Mouse (Mus musculus): ENCODE results near the gene Nfkb1. TPM values are rescaled to one million over a fixed set of nuclear protein-coding genes. Genes with fewer than 3 reads are reported as not detected.

Gene Nfkb1
- total RNA-seq, 2 experiments from 2014 or later, result 20.5 to 25.2 TPM

DNA sequence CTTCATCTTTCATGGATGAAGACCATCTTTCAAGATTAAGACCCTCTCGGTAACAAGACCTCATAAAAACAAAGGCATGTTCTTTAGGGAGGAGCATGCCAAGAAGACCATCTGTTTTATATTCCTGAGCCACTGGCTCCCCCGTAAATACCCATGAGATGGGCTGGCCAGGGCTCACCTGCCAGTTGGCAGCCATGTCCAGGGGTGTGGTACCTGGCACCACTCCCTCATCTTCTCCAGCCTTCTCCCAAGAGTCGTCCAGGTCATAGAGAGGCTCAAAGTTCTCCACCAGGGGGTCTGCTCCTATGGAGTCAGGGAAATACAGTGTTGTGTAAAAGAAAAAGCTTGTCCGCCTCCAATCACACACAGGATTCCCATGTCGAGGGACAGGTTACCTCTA lies 100.0 kb downstream of the Nfkb1 start:
- DNase-seq (ENCODE audit: low spot score in 2 of 2), result no peak

DNA sequence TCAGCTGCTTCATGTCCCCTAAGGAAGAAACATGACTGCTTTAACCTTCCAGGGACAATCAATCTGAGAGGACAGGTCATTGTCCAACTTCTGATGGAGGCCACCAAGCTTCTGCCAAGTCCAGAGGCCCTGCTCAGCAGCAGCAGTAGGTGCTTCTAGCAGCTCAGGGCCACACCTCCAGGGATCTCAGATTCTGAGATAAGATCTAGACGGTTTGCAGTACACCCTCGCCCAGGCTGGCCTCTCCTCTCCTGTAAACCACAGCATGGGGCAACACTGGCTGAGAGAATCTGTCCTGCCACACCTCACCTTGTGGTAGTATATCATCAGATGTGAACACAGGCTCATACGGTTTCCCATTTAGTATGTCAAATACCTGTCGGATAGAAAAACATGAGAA lies 100.9 kb downstream of the Nfkb1 start:
- no peak for DNase-seq (ENCODE audit: low spot score in 2 of 2)

DNA sequence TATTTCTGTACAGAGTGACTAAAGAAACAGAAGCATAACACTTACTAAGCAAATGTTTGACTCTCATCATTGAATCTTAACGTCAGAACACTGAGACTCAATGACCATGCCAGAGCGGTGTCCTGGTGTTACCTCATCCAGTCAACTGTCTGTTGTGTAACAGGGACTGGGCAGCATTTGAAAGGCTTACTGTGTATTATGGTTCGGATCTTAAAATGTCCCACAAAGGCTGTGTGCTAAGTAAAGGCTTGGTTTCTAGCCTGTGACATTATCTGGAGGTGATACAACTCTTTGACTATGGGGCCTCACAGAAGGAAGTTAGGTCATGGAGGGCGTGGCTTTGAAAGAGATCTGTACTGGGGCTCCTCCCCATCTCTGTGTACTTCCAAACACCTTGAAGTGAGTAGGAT lies 104.9 kb downstream of the Nfkb1 start:
- DNase-seq (ENCODE audit: low spot score in 2 of 2), result no peak

DNA sequence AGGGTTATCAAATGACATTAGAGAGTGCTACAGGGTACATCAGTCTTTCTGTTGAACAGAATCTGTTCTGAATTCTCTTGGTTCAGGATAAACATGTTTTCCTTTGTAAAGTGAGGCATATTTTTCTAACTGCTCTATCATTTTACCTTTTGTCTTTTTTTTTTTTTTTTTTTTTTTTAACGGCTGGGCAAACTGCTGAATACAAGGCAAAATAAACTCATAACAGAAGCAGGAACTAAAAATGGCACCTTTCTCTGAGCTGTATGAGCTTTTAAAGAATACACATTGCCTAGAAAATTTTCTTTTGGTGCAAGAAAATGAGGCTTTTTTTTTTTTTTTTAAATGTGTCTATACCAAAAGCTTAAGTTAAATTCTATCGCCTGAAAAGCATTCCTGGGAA lies 105.3 kb downstream of the Nfkb1 start:
- DNase-seq (ENCODE audit: low spot score in 2 of 2), result no peak

DNA sequence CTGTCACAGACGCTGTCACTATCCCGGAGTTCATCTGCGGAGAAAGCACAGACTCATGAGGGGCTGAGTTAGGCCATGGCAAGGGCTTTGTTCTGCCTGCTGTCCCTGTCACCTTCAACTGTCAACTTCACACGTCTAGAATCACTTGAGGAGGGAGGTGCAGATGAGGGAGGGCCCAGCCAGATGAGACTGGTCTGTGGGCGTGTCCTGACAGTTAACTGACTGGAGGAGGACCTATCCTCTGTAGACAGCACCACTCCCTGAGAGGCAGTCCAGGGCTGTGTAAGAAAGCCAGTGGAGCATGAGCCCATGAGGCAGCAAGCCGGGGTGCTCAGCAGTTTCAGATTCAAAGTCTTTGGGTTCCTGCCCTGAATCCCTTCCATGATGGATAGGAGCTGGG lies 105.9 kb downstream of the Nfkb1 start:
- DNase-seq (ENCODE audit: low spot score in 2 of 2), result no peak

DNA sequence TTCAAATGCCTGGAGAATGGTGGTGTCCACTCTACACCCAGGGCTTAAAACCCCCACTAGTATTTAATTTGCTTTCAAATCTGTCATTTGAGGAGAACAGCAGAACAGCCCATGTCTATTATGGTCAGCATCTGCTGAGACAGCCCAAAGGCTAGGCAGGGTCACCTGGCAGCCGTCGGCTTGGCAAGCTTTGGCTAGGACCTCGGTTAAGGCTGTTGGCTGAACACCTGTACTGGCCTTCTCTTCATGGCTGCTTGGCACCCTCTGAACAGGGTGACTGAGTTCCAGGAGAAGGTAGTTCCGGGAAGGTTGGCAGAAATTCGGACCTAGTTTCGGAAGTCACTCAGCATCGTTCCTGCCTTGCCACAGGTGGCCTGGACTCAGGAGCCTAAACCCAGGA lies 109.1 kb downstream of the Nfkb1 start:
- no peak for DNase-seq (ENCODE audit: low spot score in 2 of 2)

DNA sequence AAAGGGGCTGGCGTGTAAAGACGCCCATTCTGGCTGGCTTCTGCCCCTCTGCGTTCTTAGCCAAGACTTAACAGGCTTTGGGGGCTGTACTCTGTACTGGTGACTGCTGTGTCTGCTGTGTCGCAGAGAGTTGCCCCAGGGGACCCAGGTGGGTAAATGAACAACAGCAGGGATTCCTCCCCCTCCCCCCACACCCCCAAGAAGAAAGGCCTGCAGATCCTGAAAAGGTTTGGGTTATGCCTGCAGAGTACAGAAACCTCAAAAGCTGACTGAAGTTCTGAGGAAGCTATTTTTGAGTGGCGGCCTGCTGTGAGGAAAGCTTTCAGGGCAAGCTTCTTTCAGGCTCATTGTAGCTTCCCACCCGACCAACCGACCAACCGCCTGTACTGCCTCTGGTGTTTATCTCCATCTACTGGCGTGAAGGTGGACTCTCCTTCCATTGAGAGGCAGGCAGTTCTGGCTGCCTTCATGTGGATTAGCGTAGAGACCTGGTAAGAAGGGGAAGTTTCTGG lies 109.7 kb downstream of the Nfkb1 start:
- DNase-seq (ENCODE audit: low spot score in 2 of 2), result peak; percentile 30 to 47

DNA sequence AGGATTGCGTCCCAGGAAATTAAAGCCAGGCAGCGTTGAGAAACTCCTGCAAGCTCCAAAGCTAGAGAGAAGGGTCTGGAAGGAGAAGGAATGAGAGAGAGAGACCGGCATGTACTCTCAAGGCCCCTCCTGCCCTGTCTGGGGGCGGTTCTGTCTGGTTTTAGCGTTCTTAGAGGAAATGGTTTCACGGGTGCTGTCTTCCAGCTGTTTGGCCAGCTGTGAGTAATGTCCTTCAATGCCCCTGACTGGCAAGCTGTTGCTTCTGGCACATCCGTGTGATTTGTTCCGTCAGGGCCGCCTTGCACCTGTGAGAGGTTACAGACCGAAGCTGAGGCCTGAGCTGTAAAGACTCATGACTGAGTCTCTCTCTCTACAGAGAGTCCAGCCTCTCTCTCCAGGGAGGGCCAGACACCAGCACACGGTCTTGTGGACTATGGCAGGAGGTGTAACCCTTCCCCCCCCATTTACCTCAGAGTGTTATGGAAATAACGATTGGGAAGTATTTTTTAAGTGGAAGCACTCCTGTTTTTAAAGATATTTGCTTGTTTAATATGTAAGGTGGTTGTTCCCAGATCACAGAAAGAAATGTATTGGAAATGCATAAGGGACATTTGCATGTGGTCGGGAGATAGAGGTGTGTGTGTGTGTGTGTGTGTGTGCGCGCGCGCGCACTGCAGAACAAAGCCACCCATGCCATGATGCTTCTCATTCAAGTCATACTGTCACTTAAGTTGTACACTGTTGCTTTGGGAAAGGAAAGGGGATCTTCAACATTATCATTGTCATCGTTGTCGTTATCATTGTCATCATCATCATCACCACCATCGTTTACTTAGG lies 110.7 kb downstream of the Nfkb1 start:
- no peak for DNase-seq (ENCODE audit: low spot score in 2 of 2)

DNA sequence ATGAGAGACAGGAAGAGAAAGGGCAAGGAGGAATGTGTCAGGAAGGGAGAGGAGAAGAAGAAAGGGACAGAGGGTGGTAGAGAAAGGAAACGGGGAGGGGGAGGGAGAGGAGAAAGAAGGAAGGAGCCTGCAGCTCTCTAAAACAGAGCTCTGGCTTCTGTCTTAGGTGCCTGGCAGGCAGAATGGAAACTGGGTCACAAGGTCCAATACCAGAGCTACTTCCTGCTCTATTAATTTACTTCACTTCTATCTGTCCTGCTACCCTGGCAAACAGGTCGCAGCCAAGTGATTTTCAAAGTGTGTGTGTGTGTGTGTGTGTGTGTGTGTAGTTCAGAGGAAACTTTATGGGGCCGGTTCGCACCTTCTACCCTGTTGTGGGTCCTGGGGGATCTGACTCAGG lies 112.2 kb downstream of the Nfkb1 start:
- no peak for DNase-seq (ENCODE audit: low spot score in 2 of 2)

DNA sequence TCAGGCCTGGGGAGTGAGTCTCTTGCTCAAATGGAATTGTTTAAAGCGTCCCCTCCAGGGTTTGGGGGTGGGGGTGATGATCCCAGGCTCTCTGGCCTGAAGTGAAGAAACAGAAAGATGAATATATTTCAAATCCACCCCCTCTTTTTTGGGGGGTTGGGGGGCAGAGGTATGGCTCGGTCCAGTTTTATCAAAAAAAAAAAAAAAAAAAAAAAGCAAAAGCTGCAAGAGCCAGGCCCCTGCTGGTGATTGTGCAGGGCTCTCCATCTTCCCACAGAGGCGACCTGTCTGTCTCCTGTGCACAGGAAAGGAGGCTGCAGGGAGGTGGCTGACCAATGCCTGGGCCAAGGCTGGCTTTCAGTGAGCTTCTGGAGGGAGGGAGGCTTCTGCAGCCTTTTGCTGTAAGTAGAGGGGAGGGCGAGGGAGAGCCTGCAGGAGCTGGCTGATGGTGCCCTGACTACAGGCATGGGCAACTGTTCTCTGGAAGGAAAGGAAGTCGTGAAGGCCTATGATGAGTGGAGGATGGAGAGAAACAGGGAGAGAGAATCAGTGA lies 112.7 kb downstream of the Nfkb1 start:
- DNase-seq (ENCODE audit: low spot score in 2 of 2), result no peak

DNA sequence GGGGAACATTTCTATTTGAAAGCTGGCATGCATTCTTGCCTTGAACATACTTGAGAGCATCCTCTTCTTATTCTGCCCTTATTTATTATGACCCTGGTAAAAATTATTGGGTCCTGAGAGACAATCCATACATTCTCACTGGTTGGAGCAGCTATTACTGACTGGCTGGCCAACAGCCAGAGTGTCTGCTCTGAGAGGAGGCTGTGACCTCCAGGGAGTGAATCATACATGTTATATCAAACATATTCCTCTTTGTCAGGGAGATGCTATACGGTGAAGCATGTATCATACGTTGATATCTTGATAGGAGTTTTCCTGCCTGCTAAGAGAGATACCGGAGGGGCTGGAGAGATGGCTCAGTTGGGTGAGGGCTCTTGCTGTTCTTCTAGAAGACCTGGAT lies 116.2 kb downstream of the Nfkb1 start:
- DNase-seq (ENCODE audit: low spot score in 2 of 2), result no peak

DNA sequence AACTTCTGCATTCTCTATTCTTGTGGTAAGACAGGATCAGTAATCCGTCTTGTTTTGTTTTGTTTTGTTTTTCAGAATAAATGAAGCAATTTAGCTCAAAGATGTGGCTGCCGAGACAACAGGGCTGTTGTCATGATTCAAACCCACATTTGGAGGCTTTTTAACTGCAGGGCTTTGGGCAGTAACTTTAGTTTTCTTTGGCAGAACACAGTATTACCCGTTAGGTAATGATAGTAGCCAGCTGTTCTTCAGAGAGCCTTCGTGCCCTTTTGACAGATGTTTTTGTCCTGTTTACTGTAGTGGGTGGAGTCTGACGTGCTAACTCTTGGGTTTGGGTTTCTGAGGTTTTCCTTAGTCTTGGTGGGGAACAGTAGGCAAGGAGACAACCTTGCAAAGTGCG lies 118.3 kb downstream of the Nfkb1 start:
- DNase-seq (ENCODE audit: low spot score in 2 of 2), result no peak

DNA sequence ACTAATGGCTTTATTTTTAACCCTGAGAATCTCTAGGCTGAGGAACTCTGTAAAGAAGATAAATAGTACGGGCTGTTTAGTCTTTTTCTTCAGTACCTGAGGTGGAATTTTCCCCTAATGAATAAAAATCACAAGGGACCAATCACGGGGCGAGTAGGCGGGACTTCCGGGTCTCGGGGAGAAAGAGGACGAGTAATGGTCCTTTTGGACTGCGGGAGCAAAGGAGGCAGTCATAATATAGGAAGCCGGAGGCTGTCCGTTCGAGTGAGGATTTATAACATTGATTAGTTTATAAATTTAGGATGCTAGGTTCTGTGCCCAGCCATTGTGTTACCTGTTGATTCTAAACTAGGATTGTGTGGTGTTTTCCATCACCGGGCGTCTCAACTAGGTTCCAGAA lies 119.8 kb downstream of the Nfkb1 start:
- no peak for DNase-seq (ENCODE audit: low spot score in 2 of 2)

DNA sequence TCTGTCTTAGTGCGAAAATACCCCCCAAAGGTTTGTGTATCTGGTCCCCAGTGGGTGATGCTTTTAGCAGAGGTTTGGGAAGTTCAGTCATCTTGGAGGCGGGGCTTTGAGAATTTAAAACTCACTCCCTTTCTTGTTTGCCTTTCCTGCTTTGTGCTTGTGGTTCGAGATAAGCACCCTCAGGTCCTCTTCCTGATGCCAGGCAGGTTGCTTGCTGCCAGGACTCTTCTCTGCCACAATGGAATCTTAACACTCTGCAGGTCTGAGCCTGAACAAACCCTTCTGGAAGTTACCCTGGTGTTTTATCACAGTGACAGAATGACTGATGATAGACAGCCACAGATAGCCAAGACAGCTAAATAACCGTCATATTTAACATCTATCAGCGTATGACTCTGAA lies 122.7 kb downstream of the Nfkb1 start:
- DNase-seq (ENCODE audit: low spot score in 2 of 2), result no peak

DNA sequence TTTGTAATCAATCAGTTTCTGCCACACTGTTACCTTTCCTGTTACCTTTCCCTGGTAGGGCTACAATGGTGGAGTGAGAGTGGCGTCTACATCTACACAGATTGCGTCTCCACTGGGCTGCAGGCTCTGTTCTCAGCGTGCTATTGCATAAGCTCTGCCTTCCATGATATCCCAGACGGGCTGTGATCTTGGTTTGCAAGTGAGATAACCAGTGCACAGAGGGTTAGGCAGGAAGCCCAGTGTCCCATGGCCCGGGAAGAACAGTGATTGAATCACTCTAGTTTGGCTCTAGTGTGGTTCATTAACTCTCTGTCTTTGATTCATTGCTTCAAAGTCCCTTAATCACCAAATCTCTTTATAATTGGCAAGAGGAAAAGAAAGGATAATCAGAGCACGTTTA lies 123.5 kb downstream of the Nfkb1 start:
- DNase-seq (ENCODE audit: low spot score in 2 of 2), result no peak

DNA sequence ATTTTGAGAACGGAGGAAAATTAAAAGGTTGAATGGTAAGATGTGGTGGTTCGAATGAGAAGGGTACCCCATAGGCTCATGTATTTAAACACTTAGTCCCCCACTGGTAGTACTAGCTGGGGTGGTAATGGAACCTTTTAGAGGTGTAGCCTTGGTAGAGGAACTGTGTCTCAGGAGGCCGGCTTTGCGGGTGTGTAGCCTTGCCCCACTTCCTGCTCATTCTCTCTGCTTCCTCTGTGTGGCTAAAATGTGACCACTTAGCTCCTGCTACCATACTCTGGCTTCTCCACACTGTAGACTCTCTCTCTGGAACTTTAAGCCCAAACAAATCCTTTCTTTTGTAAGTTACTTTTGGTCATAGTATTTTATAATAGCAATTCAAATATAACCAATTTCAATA lies 126.0 kb downstream of the Nfkb1 start:
- DNase-seq (ENCODE audit: low spot score in 2 of 2), result no peak

DNA sequence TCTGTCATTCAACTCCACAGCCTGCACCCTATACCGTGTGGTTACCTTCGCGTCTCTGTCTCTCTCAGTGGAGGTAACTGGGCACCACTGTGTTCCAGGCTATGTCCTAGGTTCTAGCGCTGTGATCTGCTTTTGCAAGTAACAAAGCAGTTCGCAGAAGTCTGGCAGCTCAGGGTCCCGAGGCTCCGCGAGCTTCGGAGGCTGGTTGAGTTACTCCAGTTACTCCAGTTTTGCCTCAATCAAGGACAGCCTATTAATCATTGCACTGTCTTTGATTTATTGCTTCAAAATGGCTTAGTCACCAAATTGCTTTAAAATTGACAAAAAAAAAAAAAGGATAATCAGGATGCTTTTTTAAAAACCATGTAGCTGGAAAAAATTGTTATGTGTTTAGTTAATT lies 126.6 kb downstream of the Nfkb1 start:
- DNase-seq (ENCODE audit: low spot score in 2 of 2), result no peak

DNA sequence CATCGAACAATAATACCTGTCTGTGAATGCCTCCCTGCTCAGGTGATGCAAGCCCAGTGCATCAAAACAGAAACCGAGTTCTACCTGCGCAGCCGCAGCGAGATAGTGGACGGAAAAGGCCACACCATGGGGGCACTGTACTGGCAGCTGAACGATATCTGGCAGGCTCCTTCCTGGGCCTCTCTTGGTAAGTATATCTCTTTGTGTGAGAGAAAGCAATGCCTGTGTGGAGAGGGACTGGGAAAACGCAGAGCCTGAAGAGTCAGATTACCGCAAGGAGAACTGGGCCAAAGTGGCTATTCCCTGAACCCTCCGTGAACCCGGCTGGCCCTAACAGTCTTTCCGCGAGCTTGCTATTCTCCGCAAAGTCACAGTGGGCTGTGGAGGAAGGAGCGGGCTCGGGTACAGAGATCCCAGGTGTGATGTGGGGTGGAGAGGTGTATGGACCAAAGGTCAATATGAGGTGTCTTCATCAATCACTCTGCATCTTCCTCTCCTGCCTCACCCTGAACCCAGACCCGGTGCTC lies 128.1 kb downstream of the Nfkb1 start:
- no peak for DNase-seq (ENCODE audit: low spot score in 2 of 2)

DNA sequence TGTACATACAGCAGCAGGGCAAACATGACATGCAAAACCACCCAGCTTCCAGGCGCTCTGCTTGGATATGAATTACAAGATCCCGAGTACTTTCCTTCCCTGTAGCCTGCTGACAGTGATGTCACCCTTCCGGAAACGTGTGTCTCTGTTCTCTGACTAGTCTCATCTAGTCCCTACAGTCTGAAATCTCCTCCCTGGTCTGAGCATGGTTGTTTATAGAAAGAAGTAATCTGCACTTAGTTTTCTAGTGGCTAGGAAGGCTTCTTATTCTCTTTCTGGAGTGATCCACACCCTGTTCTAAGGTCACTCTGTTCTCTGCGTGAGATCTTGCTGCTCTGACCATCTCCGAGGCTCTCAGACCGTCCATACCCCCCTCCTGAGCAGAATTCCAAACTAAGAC lies 129.3 kb downstream of the Nfkb1 start:
- no peak for DNase-seq (ENCODE audit: low spot score in 2 of 2)

DNA sequence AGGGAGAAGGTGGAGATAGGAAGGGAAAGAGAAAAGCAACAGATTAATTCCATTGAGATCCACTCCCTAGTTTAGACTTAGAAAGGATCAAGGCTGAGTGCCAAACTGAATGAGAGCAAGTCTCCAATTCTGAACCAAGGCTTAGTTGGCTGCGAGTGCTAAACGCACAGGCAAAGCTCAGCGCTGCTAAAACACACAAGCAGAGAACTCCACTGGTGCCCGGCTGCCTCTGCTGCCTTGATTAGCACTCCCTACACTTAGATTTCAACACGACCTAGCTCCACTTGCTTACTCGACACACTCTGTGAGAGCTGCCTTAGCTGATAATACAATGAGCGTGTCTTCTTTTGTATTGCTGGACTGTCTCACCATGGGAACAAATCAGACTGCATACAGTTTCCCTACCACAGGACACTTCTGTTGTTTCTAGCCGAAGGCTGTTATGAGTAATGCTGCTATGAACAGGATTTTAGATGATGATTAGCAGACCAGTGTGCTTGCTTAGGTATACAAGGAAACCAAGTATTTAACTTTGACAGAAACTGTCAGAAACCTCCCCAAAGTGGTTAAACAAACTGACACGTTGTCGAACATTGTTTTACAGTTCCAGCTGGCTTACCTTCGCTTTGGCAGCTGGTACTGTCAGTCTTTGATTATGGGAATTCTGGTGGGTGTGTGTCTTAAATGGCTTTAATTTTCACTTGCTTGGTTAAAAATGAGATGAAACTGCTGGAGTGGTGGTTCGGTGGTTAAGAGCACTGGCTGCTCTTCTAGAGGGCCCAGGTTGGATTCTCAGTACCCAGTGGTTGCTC lies 134.3 kb downstream of the Nfkb1 start:
- DNase-seq (ENCODE audit: low spot score in 2 of 2), result peak; percentile 27 to 40

DNA sequence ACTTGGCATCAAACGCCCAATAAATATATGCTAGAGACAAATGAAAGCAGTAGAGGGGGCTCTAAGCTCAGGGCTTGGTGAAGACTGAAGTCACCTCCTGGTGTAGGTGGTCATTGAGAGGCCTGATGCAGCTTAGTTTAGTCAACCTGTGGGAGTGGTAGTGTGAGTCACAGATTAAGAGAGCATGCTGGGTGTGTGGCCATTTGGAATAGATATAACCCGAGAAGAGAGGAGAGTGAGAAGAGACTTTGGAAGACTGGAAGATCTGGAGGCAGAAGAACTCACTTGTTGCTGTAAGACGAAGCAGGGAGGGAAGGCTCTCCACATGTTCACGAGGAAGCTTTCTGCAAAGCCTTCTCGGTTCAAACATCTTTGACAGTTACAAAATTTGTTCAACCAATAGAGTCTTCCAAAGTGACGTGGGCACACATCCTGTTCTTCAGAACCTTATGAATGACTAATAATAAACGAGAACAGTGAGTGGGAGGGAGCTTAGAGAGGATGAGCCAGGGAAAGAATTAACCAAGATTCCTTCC lies 135.2 kb downstream of the Nfkb1 start:
- DNase-seq (ENCODE audit: low spot score in 2 of 2), result peak in 1 of 2 experiments; percentile 7

DNA sequence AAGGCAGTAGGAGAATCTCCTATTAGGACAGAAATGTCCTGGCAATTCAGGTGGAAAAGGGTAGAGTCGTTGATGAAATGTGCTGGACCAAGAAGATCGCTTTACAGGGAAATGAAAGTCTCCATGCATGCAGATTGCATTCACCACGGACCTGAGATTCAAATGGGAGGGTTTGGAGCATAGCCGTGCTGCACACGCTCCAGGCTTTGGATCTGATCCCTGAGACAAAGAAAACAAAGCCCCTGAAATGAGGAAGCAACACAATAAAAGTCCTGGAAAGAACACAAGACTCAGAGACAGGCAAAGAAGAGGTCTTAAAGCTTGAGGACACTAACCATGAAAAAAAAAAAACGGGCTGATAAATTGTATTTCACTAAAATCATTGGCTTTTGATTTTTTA lies 136.2 kb downstream of the Nfkb1 start:
- DNase-seq (ENCODE audit: low spot score in 2 of 2), result no peak
